Mouse (Mus musculus) C2C12 (cell line): ENCODE measurements around the gene Tesk1.

ENCODE experiments used
- CEBPB ChIP-seq: IDR thresholded peaks from one replicate; pipeline ENCODE4 v1.6.1; 2011; ENCODE audit warnings: low read depth, mild to moderate bottlenecking, control low read depth, moderate library complexity
- CTCF ChIP-seq: IDR thresholded peaks from one replicate; pipeline ENCODE4 v1.5.1; 2011; ENCODE audit not compliant: control insufficient read depth, insufficient read depth, insufficient read length
- MYOD1 ChIP-seq: IDR thresholded peaks from one replicate; pipeline ENCODE4 v1.6.1; 2011; ENCODE audit warnings: low read depth; ENCODE audit not compliant: control insufficient read depth, insufficient read length

DNA sequence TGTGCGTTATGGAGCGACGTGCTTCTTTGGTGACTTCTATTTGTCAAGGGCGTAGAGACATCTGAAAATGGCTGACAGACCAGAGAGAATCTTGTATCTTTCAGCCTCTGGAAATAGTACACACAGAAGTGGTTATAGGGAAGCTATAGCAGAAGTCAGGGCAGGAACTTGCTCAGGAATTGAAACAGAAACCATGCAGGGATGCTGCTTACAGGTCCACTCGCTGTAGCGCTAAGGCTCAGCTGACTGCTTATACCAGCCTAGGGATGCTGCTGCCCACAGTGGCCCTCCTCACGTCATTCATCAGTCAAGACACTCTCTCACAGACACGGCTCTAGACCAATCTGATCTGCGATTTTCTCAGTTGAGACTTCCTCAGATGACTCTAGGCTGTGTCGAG, 28.6 kb downstream of the Tesk1 start:
- no peak for TF ChIP-seq CTCF
- no peak for TF ChIP-seq CEBPB
- TF ChIP-seq MYOD1: no peak
